Mouse (Mus musculus) hindbrain, embryonic 14.5 days (tissue): Measurements from ENCODE around the gene Epha2. TPM values are rescaled to one million over a fixed set of nuclear protein-coding genes. Genes with fewer than 3 reads are reported as not detected.

Experiments used
- ATAC-seq: fragments of 200-750 bp; cut with Nextera tagmentation; 2 replicates; pipeline ENCODE4 v1.8.0; 2017; ENCODE audit warnings: moderate number of reproducible peaks, mild to moderate bottlenecking, moderate TSS enrichment, moderate library complexity; ENCODE audit not compliant: low FRiP score
- DNase-seq: peaks from one replicate; pipeline ENCODE4 v3.0.0-alpha.2; 2015; ENCODE audit warnings: low spot score
- H3K27ac ChIP-seq: fragments of 300-500 bp; sonication (generic); 2 replicates; pipeline ENCODE4 v1.5.1; 2014; ENCODE audit warnings: mild to moderate bottlenecking, moderate library complexity
- H3K27me3 ChIP-seq: fragments of 300-500 bp; sonication (generic); 2 replicates; pipeline ENCODE4 v1.6.1; 2014; ENCODE audit warnings: mild to moderate bottlenecking, low read length, mixed read lengths; ENCODE audit not compliant: control insufficient read depth, insufficient read depth
- H3K36me3 ChIP-seq: fragments of 300-500 bp; sonication (generic); replicated peaks from 2 replicates; pipeline ENCODE4 v1.6.1; 2014; ENCODE audit not compliant: control insufficient read depth, insufficient read depth
- H3K4me1 ChIP-seq: fragments of 300-500 bp; sonication (generic); replicated peaks from 2 replicates; pipeline ENCODE4 v1.6.1; 2014; ENCODE audit warnings: antibody characterized with exemption, low read length, mixed read lengths; ENCODE audit not compliant: control insufficient read depth, insufficient read depth
- H3K4me2 ChIP-seq: fragments of 300-500 bp; sonication (generic); replicated peaks from 2 replicates; pipeline ENCODE4 v1.6.1; 2014; ENCODE audit warnings: mild to moderate bottlenecking, moderate library complexity
- H3K4me3 ChIP-seq: fragments of 300-500 bp; sonication (generic); replicated peaks from 2 replicates; pipeline ENCODE4 v1.5.1; 2014; ENCODE audit warnings: mild to moderate bottlenecking, low read length
- H3K9ac ChIP-seq: fragments of 300-500 bp; sonication (generic); 2 replicates; pipeline ENCODE4 v1.6.1; 2014
- H3K9me3 ChIP-seq: fragments of 300-500 bp; sonication (generic); 2 replicates; pipeline ENCODE4 v1.6.1; 2016; ENCODE audit warnings: low read length; ENCODE audit not compliant: control insufficient read depth
- whole genome bisulfite sequencing: fragments of 180-500 bp; shearing (Covaris S2); extraction: QIAGEN DNeasy Blood & Tissue Kit; methylation state at CpG from one replicate; pipeline ENCODE4 v1.1.7; 2014; 5-methylcytosine and 5-hydroxymethylcytosine counted together
- polyA plus RNA-seq: library from polyadenylated mRNA; unstranded; fragments of >200 nt; fragmentation: Nextera tagmentation; extraction: Ambion mirVana; gene quantifications from 2 replicates; pipeline ENCODE4 v1.2.1, GENCODE M21; 2014

Gene Epha2
- polyA plus RNA-seq, result 0.64 and 0.95 TPM in 2 replicates

DNA sequence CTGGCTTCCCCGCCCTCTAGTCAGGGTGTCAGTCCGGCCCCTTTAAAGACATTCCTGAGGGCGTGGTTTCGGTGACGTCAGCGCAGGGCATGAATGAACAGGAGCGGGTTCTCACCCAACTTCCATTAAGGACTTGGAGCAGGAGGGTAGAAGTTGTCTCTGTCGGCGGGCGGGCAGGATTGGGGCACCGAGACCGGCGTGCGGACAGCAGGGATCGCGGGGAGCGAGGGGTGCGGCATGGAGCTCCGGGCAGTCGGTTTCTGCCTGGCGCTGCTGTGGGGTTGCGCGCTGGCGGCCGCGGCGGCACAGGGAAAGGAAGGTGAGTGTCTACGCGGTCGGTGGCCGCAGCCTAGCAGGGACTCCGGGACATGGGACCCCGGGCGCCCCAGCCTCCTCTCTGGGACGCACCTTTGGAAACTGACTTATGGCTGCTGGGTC is at the start of gene Epha2:
Epha2 (plus strand) TSS at position 125 of the 438 bp plus-strand sequence.
- Histone ChIP-seq H3K36me3 (no peaks in the 10 kb centered on the region), H3K4me3 (peak within 1 kb of the TSS; percentile 65), H3K4me2 (peak within 1 kb of the TSS; percentile 96), H3K27me3 (peaks cover 66% of the 10 kb centered on the region), H3K9me3 (no peaks in the 10 kb centered on the region), H3K4me1 (peaks cover 12% of the 10 kb centered on the region; the same call in 1 of the 2 replicates), H3K27ac (no peak within 1 kb of the TSS), H3K9ac (peak within 1 kb of the TSS; percentile 62)
- WGBS, result under 1% methylated on average over 35 of the region's 35 CpGs
- peak; percentile 79 for DNase-seq
- peak; percentile 73; the same call in 1 of the 2 replicates for ATAC-seq

DNA sequence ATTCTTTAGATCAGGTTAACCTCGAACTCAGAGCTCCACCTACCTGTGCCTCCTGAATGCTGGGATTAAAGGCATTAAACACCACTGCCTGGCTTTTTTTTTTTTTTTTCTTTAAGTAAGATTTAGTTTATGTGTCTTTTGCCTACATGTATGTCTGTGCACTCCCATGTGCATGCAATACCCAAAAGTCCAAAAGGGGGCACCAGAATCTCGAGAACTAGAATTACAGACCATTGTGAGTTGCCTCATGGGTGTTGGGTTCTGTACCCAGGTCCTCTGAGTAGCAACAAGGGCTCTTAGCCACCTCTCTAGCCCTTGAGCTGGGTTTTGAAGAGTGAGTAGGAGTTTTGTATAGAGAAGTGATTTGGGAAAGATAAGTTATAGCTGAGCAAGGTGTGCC is 48.4 kb upstream of the Epha2 start:
- peaks cover 23% of the 10 kb centered on the region for H3K27me3 ChIP-seq
- H3K4me3 ChIP-seq, result no peak overlapping the region
- no peak overlapping the region for H3K4me2 ChIP-seq
- no peaks in the 10 kb centered on the region for H3K9me3 ChIP-seq
- no peak overlapping the region for H3K9ac ChIP-seq
- no peaks in the 10 kb centered on the region for H3K36me3 ChIP-seq
- 71% methylated on average over 2 of the region's 2 CpGs for WGBS
- ATAC-seq, result no peak
- H3K27ac ChIP-seq, result no peak overlapping the region
- H3K4me1 ChIP-seq, result no peaks in the 10 kb centered on the region
- DNase-seq, result no peak

DNA sequence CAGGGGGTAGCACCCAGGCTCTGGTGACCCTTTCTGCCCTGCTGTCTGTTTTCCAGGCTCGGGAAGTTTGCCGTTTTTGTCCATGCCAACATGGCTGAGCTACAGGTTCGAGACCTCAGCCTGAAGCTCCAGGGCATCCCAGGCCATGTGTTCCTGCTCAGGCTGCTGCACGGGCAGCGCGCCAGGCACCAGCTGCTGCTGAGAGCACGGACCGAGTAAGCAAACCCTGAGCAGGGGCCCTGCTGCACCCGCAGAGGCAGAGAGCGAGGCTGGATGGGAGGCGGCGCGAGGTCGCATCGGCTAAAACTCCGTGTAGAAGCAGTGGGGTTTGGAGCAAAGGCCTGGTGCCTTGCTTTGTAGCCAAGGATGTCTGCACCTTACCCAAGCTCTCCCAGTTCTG is 46.8 kb upstream of the Epha2 start:
- ATAC-seq, result no peak
- DNase-seq, result no peak
- WGBS, result 66% methylated on average over 16 of the region's 16 CpGs
- Histone ChIP-seq H3K27me3 (peaks cover 7% of the 10 kb centered on the region), H3K4me3 (no peak overlapping the region), H3K27ac (no peak overlapping the region), H3K36me3 (no peaks in the 10 kb centered on the region), H3K9me3 (no peaks in the 10 kb centered on the region), H3K4me2 (no peak overlapping the region), H3K4me1 (no peaks in the 10 kb centered on the region), H3K9ac (no peak overlapping the region)

DNA sequence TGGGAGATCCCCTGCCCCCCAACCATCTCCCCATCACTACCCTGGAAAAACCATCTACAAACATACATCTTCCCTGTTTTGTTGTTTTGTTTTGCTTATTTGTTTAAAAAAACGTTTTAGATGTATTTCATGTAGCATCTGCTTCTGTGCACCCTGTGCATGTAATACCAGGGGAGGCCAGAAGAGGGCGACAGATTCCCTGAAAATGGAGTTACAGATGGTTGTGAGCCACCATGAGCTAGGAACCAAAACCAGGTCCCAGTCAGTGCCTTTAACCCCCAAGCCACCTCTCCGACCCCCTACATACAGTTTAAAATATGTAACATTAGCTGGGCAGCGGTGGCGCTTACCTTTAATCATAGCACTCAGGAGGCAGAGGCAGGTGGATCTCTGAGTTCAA is 43.6 kb upstream of the Epha2 start:
- Histone ChIP-seq H3K9ac (no peak overlapping the region), H3K4me1 (no peaks in the 10 kb centered on the region), H3K4me2 (no peak overlapping the region), H3K36me3 (no peaks in the 10 kb centered on the region), H3K27me3 (no peaks in the 10 kb centered on the region), H3K9me3 (no peaks in the 10 kb centered on the region), H3K4me3 (no peak overlapping the region), H3K27ac (no peak overlapping the region)
- WGBS, result 72% methylated on average over 5 of the region's 5 CpGs
- DNase-seq (no peak), ATAC-seq (no peak)

DNA sequence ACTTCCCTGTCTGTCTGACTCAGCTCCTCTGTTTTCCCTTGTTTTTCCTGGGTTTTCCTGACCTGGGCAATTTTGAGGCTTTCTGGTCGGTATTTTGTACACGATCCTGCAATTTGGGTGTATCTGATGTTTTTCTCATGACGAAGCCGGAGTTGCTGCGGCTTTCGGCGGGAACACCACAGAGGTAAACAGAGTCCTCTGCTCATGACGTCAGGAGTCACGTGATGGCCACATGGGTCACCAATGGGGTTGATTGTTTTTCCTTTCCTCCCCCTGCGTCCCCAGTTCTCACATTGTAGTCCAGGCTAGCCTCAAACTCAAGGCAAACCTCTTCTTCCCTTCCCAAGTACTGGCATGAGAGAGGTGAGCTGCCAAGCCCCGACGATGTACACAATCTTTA is 41.6 kb upstream of the Epha2 start:
- 80% methylated on average over 12 of the region's 12 CpGs for WGBS

DNA sequence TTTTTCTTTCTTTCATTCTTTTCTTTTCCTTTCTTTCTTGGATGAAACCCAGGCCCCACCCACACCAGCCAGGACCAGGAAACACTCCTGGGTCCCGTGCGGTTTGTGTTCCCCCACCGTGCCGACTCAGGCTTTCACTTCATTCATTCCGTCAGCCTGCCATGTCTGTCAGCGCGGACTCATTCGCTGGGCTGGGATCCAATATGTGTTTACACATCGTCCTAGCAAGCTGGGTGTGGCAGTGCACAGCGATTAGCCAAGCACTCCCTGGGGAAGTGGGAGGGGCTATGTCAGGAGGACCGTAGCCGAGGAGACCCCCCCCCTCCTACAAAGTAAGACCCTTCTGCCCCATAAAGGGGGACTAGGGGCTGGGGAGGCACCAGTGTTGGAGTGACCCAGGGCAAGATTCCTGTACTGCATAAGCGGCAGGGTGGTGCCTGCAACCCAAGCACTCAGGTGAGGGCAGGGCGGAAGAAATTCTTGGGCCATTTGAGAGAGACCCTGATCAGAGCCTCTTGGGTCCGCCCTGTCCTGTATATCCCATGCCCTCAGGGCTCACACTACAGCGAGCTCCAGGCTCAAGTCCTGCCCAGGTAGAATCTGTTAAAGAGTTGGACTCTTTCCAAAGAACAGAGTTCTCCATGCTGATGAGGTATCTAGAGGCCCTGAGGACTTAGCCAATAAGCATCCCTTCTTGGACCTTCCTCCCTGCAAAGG is 40.9 kb upstream of the Epha2 start:
- Histone ChIP-seq H3K9ac (no peak overlapping the region), H3K36me3 (no peaks in the 10 kb centered on the region), H3K27me3 (no peaks in the 10 kb centered on the region), H3K27ac (no peak overlapping the region), H3K4me3 (no peak overlapping the region), H3K9me3 (no peaks in the 10 kb centered on the region), H3K4me1 (no peaks in the 10 kb centered on the region), H3K4me2 (peak overlapping the region; percentile 12; the same call in 1 of the 2 replicates)
- WGBS, result 57% methylated on average over 16 of the region's 16 CpGs
- no peak for ATAC-seq
- no peak for DNase-seq

More for the DNA sequence above, 41.6 kb upstream of the Epha2 start:
- no peak overlapping the region for H3K27ac ChIP-seq
- no peaks in the 10 kb centered on the region for H3K27me3 ChIP-seq
- no peak overlapping the region for H3K4me2 ChIP-seq
- ATAC-seq (no peak), DNase-seq (no peak)
- no peak overlapping the region for H3K4me3 ChIP-seq
- no peaks in the 10 kb centered on the region for H3K9me3 ChIP-seq
- H3K9ac ChIP-seq, result no peak overlapping the region
- no peaks in the 10 kb centered on the region for H3K4me1 ChIP-seq
- H3K36me3 ChIP-seq, result no peaks in the 10 kb centered on the region

DNA sequence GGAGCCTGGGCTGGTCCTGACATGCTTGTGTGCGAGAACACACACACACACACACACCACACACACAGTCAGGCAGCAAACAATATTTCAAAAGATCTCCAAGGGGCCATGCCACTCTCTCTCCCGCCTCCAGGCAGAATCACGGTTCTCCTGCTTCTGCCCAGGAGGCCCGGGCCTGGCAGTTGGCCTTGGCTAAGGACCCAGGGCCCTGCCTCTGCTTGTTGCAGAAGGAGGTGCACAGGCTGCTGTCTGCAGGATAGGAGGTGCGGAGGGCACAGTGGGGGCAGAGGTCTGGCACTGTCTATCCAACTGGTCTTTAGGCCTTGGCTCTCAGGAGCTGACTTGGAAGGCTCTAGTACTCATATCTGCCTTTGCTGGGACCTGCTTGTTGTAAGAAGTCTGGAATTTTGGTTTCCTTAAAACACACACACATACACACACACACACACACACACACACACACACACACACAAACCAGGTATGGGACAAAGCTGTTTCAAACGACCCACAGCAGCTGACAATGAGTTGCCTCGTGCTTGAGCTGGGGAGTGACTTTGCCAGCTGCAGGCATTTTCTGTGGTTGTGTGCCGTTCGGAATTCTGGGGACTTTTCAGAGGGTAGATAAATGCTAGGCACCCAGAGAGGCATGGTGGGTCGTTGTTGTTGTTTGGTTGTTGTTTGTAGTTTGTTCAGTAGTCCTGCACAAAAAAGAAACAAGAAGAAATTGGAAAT is 38.0 kb upstream of the Epha2 start:
- no peaks in the 10 kb centered on the region for H3K9me3 ChIP-seq
- ATAC-seq, result no peak
- H3K4me1 ChIP-seq, result no peaks in the 10 kb centered on the region
- DNase-seq, result no peak
- H3K4me2 ChIP-seq, result no peak overlapping the region
- H3K36me3 ChIP-seq, result no peaks in the 10 kb centered on the region
- H3K27ac ChIP-seq, result no peak overlapping the region
- no peak overlapping the region for H3K9ac ChIP-seq
- 84% methylated on average over 10 of the region's 10 CpGs for WGBS
- no peak overlapping the region for H3K4me3 ChIP-seq
- H3K27me3 ChIP-seq, result no peaks in the 10 kb centered on the region

DNA sequence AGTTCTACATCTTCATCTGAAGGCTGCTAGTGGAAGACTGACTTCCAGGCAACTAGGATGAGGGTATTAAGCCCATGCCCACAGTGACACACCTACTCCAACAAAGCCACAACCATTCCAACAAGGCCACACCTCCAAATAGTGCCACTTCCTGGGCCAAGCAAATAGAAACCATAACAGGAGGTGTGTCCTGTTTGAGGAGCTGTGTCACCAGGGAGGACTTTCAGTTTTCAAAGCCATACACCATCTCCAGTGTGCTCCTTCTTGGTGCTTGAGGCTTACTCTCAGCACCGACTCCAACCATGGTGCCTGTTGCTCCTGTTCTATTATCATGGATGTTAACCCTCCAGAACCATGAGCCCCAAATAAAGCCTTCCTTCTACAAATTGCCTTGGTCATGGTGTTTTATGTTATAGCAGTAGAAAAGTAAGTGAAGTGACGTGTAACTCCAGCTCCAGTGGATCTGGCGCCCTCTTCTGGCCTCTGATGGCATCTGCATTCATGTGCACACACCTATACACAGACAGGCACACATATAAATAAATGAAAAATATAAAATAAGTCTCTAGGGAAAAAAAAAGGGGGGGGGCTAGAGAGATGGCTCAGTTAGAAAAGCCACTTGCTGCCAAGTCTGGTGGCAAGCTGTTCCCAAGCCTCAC is 34.9 kb upstream of the Epha2 start:
- 93% methylated on average over 3 of the region's 3 CpGs for WGBS
- Histone ChIP-seq H3K4me3 (no peak overlapping the region), H3K27ac (no peak overlapping the region), H3K9me3 (no peaks in the 10 kb centered on the region), H3K27me3 (no peaks in the 10 kb centered on the region), H3K4me2 (no peak overlapping the region), H3K9ac (no peak overlapping the region), H3K36me3 (no peaks in the 10 kb centered on the region), H3K4me1 (no peaks in the 10 kb centered on the region)
- no peak for ATAC-seq
- DNase-seq, result no peak

DNA sequence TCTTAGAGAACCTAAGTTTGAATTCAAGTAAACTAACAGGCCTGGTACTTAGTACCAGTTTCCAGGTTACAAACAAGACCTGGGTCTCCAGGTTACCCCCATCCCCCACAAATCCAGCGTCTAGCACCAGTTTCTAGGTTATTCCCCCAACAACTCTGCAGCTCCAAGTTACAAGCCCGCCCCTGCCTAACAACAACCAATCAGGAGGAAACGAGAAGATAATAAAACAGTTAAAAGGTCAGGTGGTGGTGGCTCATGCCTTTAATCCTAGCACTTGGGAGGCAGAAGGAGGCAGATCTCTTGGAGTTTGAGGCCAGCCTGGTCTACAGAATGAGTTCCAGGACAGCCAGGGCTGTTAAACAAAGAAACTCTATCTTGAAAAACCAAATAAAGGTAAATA is 33.8 kb upstream of the Epha2 start:
- Histone ChIP-seq H3K27ac (no peak overlapping the region), H3K4me2 (no peak overlapping the region), H3K27me3 (no peaks in the 10 kb centered on the region), H3K9ac (no peak overlapping the region), H3K4me3 (no peak overlapping the region), H3K36me3 (no peaks in the 10 kb centered on the region), H3K9me3 (no peaks in the 10 kb centered on the region), H3K4me1 (no peaks in the 10 kb centered on the region)
- no peak for DNase-seq
- ATAC-seq, result no peak
- WGBS, result 79% methylated on average over 3 of the region's 3 CpGs
